Mouse (Mus musculus) hindbrain, postnatal 0 days (tissue): ENCODE results near the gene Dcun1d1. TPM values are rescaled to one million over a fixed set of nuclear protein-coding genes. Genes with fewer than 3 reads are reported as not detected.

ENCODE experiments used
- ATAC-seq: fragments of 200-750 bp; cut with Nextera tagmentation; 2 replicates; pipeline ENCODE4 v1.8.0; 2017; ENCODE audit warnings: mild to moderate bottlenecking, moderate TSS enrichment, moderate library complexity
- DNase-seq: peaks from one replicate; pipeline ENCODE4 v3.0.0-alpha.2; 2015; ENCODE audit warnings: low spot score
- H3K27ac ChIP-seq: fragments of 300-500 bp; sonication (generic); 2 replicates; pipeline ENCODE4 v1.5.1; 2014; ENCODE audit warnings: mild to moderate bottlenecking
- H3K27me3 ChIP-seq: fragments of 300-500 bp; sonication (generic); 2 replicates; pipeline ENCODE4 v1.6.1; 2014; ENCODE audit warnings: low read length, mixed read lengths; ENCODE audit not compliant: insufficient read depth
- H3K36me3 ChIP-seq: fragments of 300-500 bp; sonication (generic); 2 replicates; pipeline ENCODE4 v1.6.1; 2014; ENCODE audit warnings: low read length, mixed read lengths; ENCODE audit not compliant: insufficient read depth
- H3K4me1 ChIP-seq: fragments of 300-500 bp; sonication (generic); 2 replicates; pipeline ENCODE4 v1.6.1; 2014; ENCODE audit warnings: antibody characterized with exemption, low read length, mixed read lengths; ENCODE audit not compliant: insufficient read depth
- H3K4me2 ChIP-seq: fragments of 300-500 bp; sonication (generic); 2 replicates; pipeline ENCODE4 v1.6.1; 2014; ENCODE audit warnings: low read depth, mild to moderate bottlenecking, low read length, moderate library complexity, mixed read lengths
- H3K4me3 ChIP-seq: fragments of 300-500 bp; sonication (generic); 2 replicates; pipeline ENCODE4 v1.5.1; 2014; ENCODE audit warnings: low read length
- H3K9ac ChIP-seq: fragments of 300-500 bp; sonication (generic); replicated peaks from 2 replicates; pipeline ENCODE4 v1.6.1; 2014; ENCODE audit warnings: mild to moderate bottlenecking, low read length, moderate library complexity, mixed read lengths
- H3K9me3 ChIP-seq: fragments of 300-500 bp; sonication (generic); 2 replicates; pipeline ENCODE4 v1.6.1; 2016; ENCODE audit warnings: low read length, mixed read lengths
- CTCF ChIP-seq: IDR thresholded peaks from 2 replicates; pipeline ENCODE4 v1.5.1; 2016; ENCODE audit warnings: antibody characterized with exemption, control low read depth, low read depth
- WGBS: fragments of 180-500 bp; shearing (Covaris S2); extraction: QIAGEN DNeasy Blood & Tissue Kit; methylation state at CpG from one replicate; pipeline ENCODE4 v1.1.7; 2014; 5-methylcytosine and 5-hydroxymethylcytosine counted together
- polyA plus RNA-seq: library from polyadenylated mRNA; unstranded; fragments of >200 nt; fragmentation: Nextera tagmentation; extraction: Ambion mirVana; gene quantifications from 2 replicates; pipeline ENCODE4 v1.2.1, GENCODE M21; 2015
- total RNA-seq: library from RNA; depleted of rRNA; stranded (reverse); fragments of >200 nt; gene quantifications from 2 replicates; pipeline ENCODE4 v1.2.3, GENCODE M21; 2014; rRNA removed

The Dcun1d1 gene
- total and polyA plus RNA-seq, 2 experiments from 2014 or later, result 37.0 to 110 TPM

GRCm38 (mm10) chr3:35891123-35891522, 46.1 kb downstream of the Dcun1d1 start:
- H3K36me3 ChIP-seq, result peaks cover 9% of the 10 kb centered on the region; the same call in 1 of the 2 replicates
- no peaks in the 10 kb centered on the region for H3K4me1 ChIP-seq
- H3K9me3 ChIP-seq, result no peaks in the 10 kb centered on the region
- H3K9ac ChIP-seq, result no peak overlapping the region
- DNase-seq, result no peak
- 95% methylated on average over 4 of the region's 4 CpGs for WGBS
- H3K4me3 ChIP-seq, result no peak overlapping the region
- ATAC-seq, result no peak
- H3K27ac ChIP-seq, result no peak overlapping the region
- no peaks in the 10 kb centered on the region for H3K27me3 ChIP-seq
- no peak overlapping the region for H3K4me2 ChIP-seq
- TF ChIP-seq CTCF, result no peak

GRCm38 (mm10) chr3:35889531-35889930, 47.7 kb downstream of the Dcun1d1 start:
- DNase-seq (no peak), ATAC-seq (no peak)
- TF ChIP-seq CTCF, result no peak
- no peaks in the 10 kb centered on the region for H3K4me1 ChIP-seq
- no peak overlapping the region for H3K4me3 ChIP-seq
- no peak overlapping the region for H3K4me2 ChIP-seq
- H3K9me3 ChIP-seq, result no peaks in the 10 kb centered on the region
- H3K9ac ChIP-seq, result no peak overlapping the region
- no peaks in the 10 kb centered on the region for H3K27me3 ChIP-seq
- no peak overlapping the region for H3K27ac ChIP-seq
- peaks cover 9% of the 10 kb centered on the region; the same call in 1 of the 2 replicates for H3K36me3 ChIP-seq
- 96% methylated on average over 2 of the region's 2 CpGs for WGBS

- H3K27ac ChIP-seq, result no peak overlapping the region
- no peaks in the 10 kb centered on the region for H3K36me3 ChIP-seq
- no peak overlapping the region for H3K4me2 ChIP-seq
- DNase-seq (no peak), ATAC-seq (no peak)
- no peak overlapping the region for H3K9ac ChIP-seq
- H3K27me3 ChIP-seq, result no peaks in the 10 kb centered on the region
- no peaks in the 10 kb centered on the region for H3K9me3 ChIP-seq
- TF ChIP-seq CTCF, result no peak; the same call in 1 of the 2 replicates
- H3K4me3 ChIP-seq, result no peak overlapping the region
- H3K4me1 ChIP-seq, result no peaks in the 10 kb centered on the region
Observed at GRCm38 (mm10) chr3:35883267-35883666, 54.0 kb downstream of the Dcun1d1 start.

GRCm38 (mm10) chr3:35849326-35849725, 87.9 kb downstream of the Dcun1d1 start:
- Histone ChIP-seq H3K36me3 (0 out of 2 replicates have a peak, but pooled peaks cover 5% of the 10 kb centered on the region), H3K4me1 (no peaks in the 10 kb centered on the region), H3K9me3 (no peaks in the 10 kb centered on the region), H3K9ac (no peak overlapping the region), H3K4me2 (no peak overlapping the region), H3K4me3 (no peak overlapping the region), H3K27me3 (no peaks in the 10 kb centered on the region), H3K27ac (no peak overlapping the region)
- ATAC-seq (no peak), DNase-seq (no peak)
- no peak for TF ChIP-seq CTCF
- WGBS, result 87% methylated on average over 9 of the region's 9 CpGs

Other genes with a start within 250 kb of the Dcun1d1 start
- 39.9 and 47.3 TPM in 2 replicates for gene Atp11b, start 183.3 kb downstream of the Dcun1d1 start, total RNA-seq
- gene Atp11b, start 183.3 kb downstream of the Dcun1d1 start, polyA plus RNA-seq, result 31.6 and 37.2 TPM in 2 replicates
- gene Mccc1, start 63.2 kb upstream of the Dcun1d1 start, total RNA-seq, result 4.5 and 6.0 TPM in 2 replicates
- 22.3 and 25.7 TPM in 2 replicates for gene Mccc1, start 63.2 kb upstream of the Dcun1d1 start, polyA plus RNA-seq
- not detected in 2 replicates for gene Ccdc144b, start 116.1 kb upstream of the Dcun1d1 start, total RNA-seq
- not detected in 2 replicates for gene Ccdc144b, start 116.1 kb upstream of the Dcun1d1 start, polyA plus RNA-seq
- 31.7 and 51.8 TPM in 2 replicates for gene Acad9, start 128.5 kb upstream of the Dcun1d1 start, total RNA-seq
- 69.6 and 74.1 TPM in 2 replicates for gene Acad9, start 128.5 kb upstream of the Dcun1d1 start, polyA plus RNA-seq
- 15.7 and 17.6 TPM in 2 replicates for gene D3Ertd254e, start 213.6 kb upstream of the Dcun1d1 start, total RNA-seq
- 11.2 and 12.5 TPM in 2 replicates for gene D3Ertd254e, start 213.6 kb upstream of the Dcun1d1 start, polyA plus RNA-seq